Mouse (Mus musculus) A20 (cell line): ENCODE measurements around the gene Gm49321.

Experiments
- DNase-seq: peaks from one replicate; pipeline ENCODE4 v3.0.0-alpha.2; 2011; ENCODE audit warnings: low read depth, low spot score

Gm49321 gene

GRCm38 (mm10) chr12:74009448-74009911 lies 72.0 kb downstream of the Gm49321 start:
- DNase-seq, result peak; percentile 56

GRCm38 (mm10) chr12:74013739-74014138 lies 76.3 kb downstream of the Gm49321 start:
- DNase-seq, result peak; percentile 45

- DNase-seq, result peak; percentile 43
These were observed 77.4 kb downstream of the Gm49321 start for GRCm38 (mm10) chr12:74014739-74015270.

- no peak for DNase-seq
These were observed 78.0 kb downstream of the Gm49321 start for GRCm38 (mm10) chr12:74015491-74015890.
